Mouse (Mus musculus): Measurements from ENCODE around the gene Slc6a14.

Gene Slc6a14

DNA sequence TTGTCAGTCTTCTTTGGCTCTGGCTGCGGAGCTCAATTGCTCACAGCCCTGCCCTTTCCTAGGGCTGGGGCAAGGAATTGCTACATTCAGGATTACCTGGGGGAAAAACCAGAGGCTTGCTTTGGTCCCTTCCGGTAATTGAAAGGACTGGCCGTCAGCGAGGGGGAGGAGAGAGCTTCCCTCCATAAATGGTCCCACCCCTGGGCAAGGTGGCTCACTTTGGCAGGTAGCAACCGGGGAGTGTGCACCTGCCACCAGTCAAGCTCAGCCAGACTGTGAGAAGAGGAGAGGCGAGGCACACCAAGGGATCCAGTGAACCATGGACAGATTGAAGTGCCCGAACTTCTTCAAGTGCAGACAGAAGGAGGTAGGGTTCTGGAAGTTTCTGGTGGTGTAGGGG, at the start of gene Slc6a14:
Gene Slc6a14, plus strand, starts transcription at position 68 of the 400 bp plus-strand sequence.
- DNase-seq (ENCODE audit: low spot score) = peak; percentile 53

DNA sequence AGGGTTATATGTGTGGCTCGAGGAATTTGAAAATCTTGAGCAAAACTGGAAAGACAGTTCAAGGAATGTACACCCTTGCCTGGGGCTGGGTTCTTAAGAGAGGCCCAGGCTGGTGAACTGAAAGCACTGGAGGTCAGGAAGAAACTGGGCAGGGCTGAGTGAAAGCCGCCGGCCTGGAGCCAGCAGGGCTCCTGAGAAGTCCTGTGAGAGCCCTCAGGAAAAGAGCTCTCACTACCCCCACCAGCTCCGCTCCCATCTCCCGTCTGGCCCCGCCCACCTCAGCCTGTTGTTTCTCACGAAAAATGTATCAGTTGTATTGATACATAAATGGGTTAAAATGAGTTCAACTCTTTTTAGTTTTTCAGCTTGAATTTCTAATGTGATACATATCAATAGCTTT, 43.8 kb upstream of the Slc6a14 start:
- peak; percentile 42 for DNase-seq (ENCODE audit: low spot score)

- no peak for DNase-seq (ENCODE audit: low spot score)
Measured at GRCm38 (mm10) chrX:21695220-21695619, 19.5 kb upstream of the Slc6a14 start.

- DNase-seq (ENCODE audit: low spot score) = no peak
Measured at GRCm38 (mm10) chrX:21695687-21696086, 19.0 kb upstream of the Slc6a14 start.

GRCm38 (mm10) chrX:21701646-21702045, 13.1 kb upstream of the Slc6a14 start:
- DNase-seq (ENCODE audit: low spot score) = no peak

DNA sequence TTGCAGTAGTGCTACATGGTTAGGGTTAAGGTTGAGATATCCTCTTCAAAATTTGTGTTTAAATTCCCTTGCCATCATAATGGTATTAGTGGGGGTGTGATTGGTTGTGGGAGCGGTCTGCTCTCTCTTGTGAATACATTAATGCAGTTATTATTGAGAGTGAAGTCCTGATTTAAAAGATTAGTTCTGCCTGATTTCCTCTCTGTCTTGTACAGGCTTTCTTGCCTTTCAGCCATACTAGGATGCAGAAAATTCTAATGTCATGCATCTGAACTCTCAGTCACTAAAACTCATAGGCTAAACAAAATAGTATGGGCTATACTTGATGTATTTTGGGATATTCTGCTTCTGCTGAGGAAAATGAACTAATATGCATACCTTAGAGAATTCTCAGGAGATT, 10.2 kb upstream of the Slc6a14 start:
- DNase-seq (ENCODE audit: low spot score) = no peak

DNA sequence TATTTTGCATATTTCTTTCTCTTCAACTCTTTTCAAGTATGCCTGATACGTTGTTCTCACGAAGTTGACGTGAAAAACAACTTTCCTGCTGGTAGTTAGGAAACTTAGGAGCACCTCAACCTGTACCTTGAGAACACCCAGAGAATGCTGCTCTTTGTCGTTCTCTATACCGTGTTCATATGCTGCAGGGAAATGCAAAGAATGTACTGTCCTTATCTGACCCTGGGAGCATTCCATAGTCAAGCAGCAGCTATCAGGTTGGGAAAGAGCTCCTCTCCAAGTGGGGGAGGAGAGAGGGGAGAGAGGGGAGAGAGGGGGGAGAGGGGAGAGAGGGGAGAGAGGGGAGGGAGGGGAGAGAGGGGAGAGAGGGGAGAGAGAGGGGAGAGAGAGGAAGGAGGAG, 597 bp downstream of the Slc6a14 start:
- DNase-seq (ENCODE audit: low spot score) = no peak

DNA sequence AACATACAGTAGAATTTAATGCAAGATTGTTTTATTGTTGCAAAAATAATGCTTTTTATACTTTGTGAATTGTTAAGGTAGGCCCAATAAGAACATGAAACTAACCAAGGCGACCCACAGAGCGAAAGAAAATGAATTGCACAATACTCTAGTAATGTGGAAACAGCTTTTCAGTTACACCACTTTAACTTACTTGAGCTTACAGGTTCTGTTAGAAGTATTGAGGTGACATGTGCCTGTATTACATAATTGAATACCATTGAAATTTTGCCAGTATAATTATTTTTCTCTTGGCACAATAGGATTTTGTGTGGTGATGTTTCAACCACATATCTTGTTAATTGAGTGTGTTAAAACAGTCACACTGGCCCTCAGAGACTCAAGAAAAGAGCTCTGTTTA, 2.2 kb downstream of the Slc6a14 start:
- no peak for DNase-seq (ENCODE audit: low spot score)

DNA sequence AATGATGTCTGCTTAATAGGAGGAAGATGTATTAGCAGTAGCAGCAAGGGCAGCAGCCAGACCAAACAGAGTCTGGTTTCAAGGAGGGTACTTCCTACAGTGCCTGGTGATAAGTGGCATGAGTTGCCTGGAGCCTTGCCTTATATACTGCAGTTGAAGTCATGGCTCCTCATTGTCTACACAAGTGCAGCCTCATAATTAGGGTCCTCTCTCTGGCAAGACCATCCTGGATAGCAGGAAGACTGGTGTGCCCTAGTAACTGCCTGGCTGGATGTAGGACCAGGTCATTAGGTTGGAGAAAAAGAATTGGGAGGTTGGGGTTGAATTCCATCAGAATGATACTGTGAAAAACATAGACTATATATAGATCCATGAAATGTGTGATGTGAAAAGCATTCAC, 30.3 kb downstream of the Slc6a14 start, which contains the start of gene Gm28269:
Gene Gm28269, minus strand, starts transcription at position 101 of the 400 bp plus-strand sequence.
- no peak for DNase-seq (ENCODE audit: low spot score)
